12 mouse cellular contexts compared by ENCODE assay signal in genomic region chr19:56664307-56664775, GRCm38 (mm10). TPM values are rescaled to one million over a fixed set of nuclear protein-coding genes. Genes with fewer than 3 reads are reported as not detected.
DNase-seq lines count a peak whose midpoint lies in the region; ATAC-seq and TF ChIP-seq lines count a peak whose summit lies in the region.
"Had no signal": no experiment of that assay in that cellular context is flagged by ENCODE, and none has a peak within 500 bp of the region (broad histone marks: within the 10 kb centered on the region; RNA-seq: fewer than 3 reads in every experiment).

No protein-coding gene starts in this region.

- H3K4me3 ChIP-seq in E14TG2a.4 (replicated peaks; ENCODE audit: low read length) = peak overlapping the region; percentile 64
- H3K4me3 ChIP-seq in forebrain, postnatal 0 days (ENCODE audit: low read depth, low read length) = no peak overlapping the region
- no peak overlapping the region for H3K4me3 ChIP-seq in lung, postnatal 0 days (ENCODE audit: low read depth, low read length)
- H3K4me3 ChIP-seq: limb, embryonic 15.5 days had no signal

- intact Hi-C loops in left cerebral cortex, postnatal 25 days (cut with DNase I) = no loop called here

- peaks cover 16% of the 10 kb centered on the region for H3K9me3 ChIP-seq in E14TG2a.4 (ENCODE audit: low read length)
- H3K9me3 ChIP-seq in forebrain, postnatal 0 days (ENCODE audit: low read length) = no peaks in the 10 kb centered on the region
- H3K9me3 ChIP-seq in lung, postnatal 0 days (ENCODE audit: low read length) = no peaks in the 10 kb centered on the region
- H3K9me3 ChIP-seq: limb, embryonic 15.5 days had no signal

- TF ChIP-seq CTCF in E14TG2a.4 (conservative IDR thresholded peaks at IDR 0.05; ENCODE audit: low read length) = no peak
- no peak for TF ChIP-seq CTCF in forebrain, postnatal 0 days (IDR thresholded peaks at IDR 0.05; ENCODE audit: low read depth)
- no peak for TF ChIP-seq CTCF in lung, postnatal 0 days (IDR thresholded peaks at IDR 0.05)

- no peak overlapping the region for H3K9ac ChIP-seq in forebrain, postnatal 0 days
- no peak overlapping the region for H3K9ac ChIP-seq in lung, postnatal 0 days (replicated peaks; ENCODE audit: low read depth)
- H3K9ac ChIP-seq: limb, embryonic 15.5 days had no signal

- WGBS in forebrain, postnatal 0 days = 54% methylated on average over 10 of the region's 10 CpGs
- WGBS in lung, postnatal 0 days = 53% methylated on average over 10 of the region's 10 CpGs

- no peak overlapping the region for H3K4me2 ChIP-seq in forebrain, postnatal 0 days (ENCODE audit: low read depth)
- no peak overlapping the region for H3K4me2 ChIP-seq in lung, postnatal 0 days (replicated peaks; ENCODE audit: low read depth, low read length)
- H3K4me2 ChIP-seq: limb, embryonic 15.5 days had no signal

- DNase-seq in cerebellum, postnatal 10 days = peak; percentile 26 to 44
- DNase-seq in cerebellum, adult 18-20 months = no peak
- DNase-seq in forebrain, postnatal 0 days = peak; percentile 47
- DNase-seq in lung, postnatal 0 days (ENCODE audit: low spot score) = peak; percentile 48
- DNase-seq in spleen, adult 12 weeks (ENCODE audit: low spot score) = no peak
- DNase-seq in left cerebral cortex, postnatal 25 days (ENCODE audit: low spot score in 2 of 2) = no peak
- no peak for DNase-seq in ovary, postnatal 10 days (ENCODE audit: low spot score)
- DNase-seq: B cell, adult 2 months; gastrocnemius, postnatal 25 days had no signal

- no peaks in the 10 kb centered on the region for H3K27me3 ChIP-seq in E14TG2a.4 (ENCODE audit: insufficient read depth, low read length)
- no peaks in the 10 kb centered on the region for H3K27me3 ChIP-seq in forebrain, postnatal 0 days (ENCODE audit: insufficient read depth, low read length)
- no peaks in the 10 kb centered on the region for H3K27me3 ChIP-seq in lung, postnatal 0 days (replicated peaks; ENCODE audit: insufficient read depth, low read length)
- H3K27me3 ChIP-seq: limb, embryonic 15.5 days had no signal

- 0 out of 2 replicates have a peak overlapping the region, but pooled peaks have one; percentile 15 for H3K27ac ChIP-seq in forebrain, postnatal 0 days (ENCODE audit: low read depth, low read length)
- peak overlapping the region; percentile 79 for H3K27ac ChIP-seq in lung, postnatal 0 days (ENCODE audit: low read length)
- H3K27ac ChIP-seq: kidney, postnatal 0 days; limb, embryonic 15.5 days had no signal

- H3K4me1 ChIP-seq in E14TG2a.4 (replicated peaks; ENCODE audit: low read depth, low read length) = peaks cover 69% of the 10 kb centered on the region
- H3K4me1 ChIP-seq in forebrain, postnatal 0 days (ENCODE audit: insufficient read depth) = no peaks in the 10 kb centered on the region
- peaks cover 12% of the 10 kb centered on the region for H3K4me1 ChIP-seq in lung, postnatal 0 days (ENCODE audit: insufficient read depth, low read depth, low read length)

- no peak for TF ChIP-seq EP300 in lung, postnatal 0 days (IDR thresholded peaks at IDR 0.05)

- H3K36me3 ChIP-seq in E14TG2a.4 (ENCODE audit: insufficient read depth, low read length) = no peaks in the 10 kb centered on the region
- no peaks in the 10 kb centered on the region for H3K36me3 ChIP-seq in forebrain, postnatal 0 days (ENCODE audit: insufficient read depth)
- no peaks in the 10 kb centered on the region for H3K36me3 ChIP-seq in lung, postnatal 0 days (ENCODE audit: insufficient read depth, low read length)
- H3K36me3 ChIP-seq: limb, embryonic 15.5 days had no signal

- ATAC-seq in forebrain, postnatal 0 days = peak; percentile 88
- peak; percentile 15 for ATAC-seq in lung, postnatal 0 days

RNA-seq across cellular contexts. Expression of gene Adrb1, which starts 57.7 kb away (rescaled TPM):
- total RNA-seq in forebrain, postnatal 0 days (2014; rRNA removed) = 7.3 and 8.5 TPM in 2 replicates
- 2.8 and 3.4 TPM in 2 replicates for polyA plus RNA-seq in forebrain, postnatal 0 days (2015; fragmentation: Nextera tagmentation; extraction: Ambion mirVana)
- polyA plus RNA-seq in lung, postnatal 0 days (2015; fragmentation: Nextera tagmentation; extraction: Ambion mirVana) = 12.6 and 14.7 TPM in 2 replicates
- 10 to 100 TPM; 45.1 to 48.1 TPM for total RNA-seq in left cerebral cortex, postnatal 25 days (2021)

Comparison
In these comparisons a context has a peak if more than half of its experiments do, and no peak if none do; other contexts are left out.
1. DNase-seq: peak in cerebellum, postnatal 10 days (2 of 2), forebrain, postnatal 0 days (single experiment) and lung, postnatal 0 days (single experiment); none in cerebellum, adult 18-20 months (0 of 2), spleen, adult 12 weeks (single experiment), left cerebral cortex, postnatal 25 days (0 of 2) and ovary, postnatal 10 days (single experiment).